Mouse (Mus musculus) heart, embryonic 15.5 days (tissue): Measurements from ENCODE around the gene Dlat. TPM values are rescaled to one million over a fixed set of nuclear protein-coding genes. Genes with fewer than 3 reads are reported as not detected.

Source experiments
- ATAC-seq: fragments of 200-750 bp; cut with Nextera tagmentation; replicated peaks from 2 replicates; pipeline ENCODE4 v1.8.0; 2017; ENCODE audit warnings: low read depth, moderate TSS enrichment; ENCODE audit not compliant: insufficient number of reproducible peaks, insufficient read depth, low FRiP score
- H3K27ac ChIP-seq: fragments of 300-500 bp; sonication (generic); 2 replicates; pipeline ENCODE4 v1.5.1; 2015; ENCODE audit warnings: mild to moderate bottlenecking, inconsistent platforms
- H3K27me3 ChIP-seq: fragments of 300-500 bp; sonication (generic); 2 replicates; pipeline ENCODE4 v1.6.1; 2015; ENCODE audit warnings: inconsistent platforms
- H3K36me3 ChIP-seq: fragments of 300-500 bp; sonication (generic); 2 replicates; pipeline ENCODE4 v1.6.1; 2015; ENCODE audit warnings: mild to moderate bottlenecking, inconsistent platforms
- H3K4me1 ChIP-seq: fragments of 300-500 bp; sonication (generic); replicated peaks from 2 replicates; pipeline ENCODE4 v1.6.1; 2015; ENCODE audit warnings: inconsistent platforms
- H3K4me2 ChIP-seq: fragments of 300-500 bp; sonication (generic); 2 replicates; pipeline ENCODE4 v1.6.1; 2015; ENCODE audit warnings: inconsistent platforms, mild to moderate bottlenecking, moderate library complexity
- H3K4me3 ChIP-seq: fragments of 300-500 bp; sonication (generic); 2 replicates; pipeline ENCODE4 v1.5.1; 2015; ENCODE audit warnings: mild to moderate bottlenecking, inconsistent platforms
- H3K9ac ChIP-seq: fragments of 300-500 bp; sonication (generic); 2 replicates; pipeline ENCODE4 v1.6.1; 2015; ENCODE audit warnings: mild to moderate bottlenecking, inconsistent platforms
- H3K9me3 ChIP-seq: fragments of 300-500 bp; sonication (generic); replicated peaks from 2 replicates; pipeline ENCODE4 v1.6.1; 2016; ENCODE audit warnings: inconsistent platforms
- WGBS: fragments of 180-500 bp; shearing (Covaris S2); methylation state at CpG from one replicate; pipeline ENCODE4 v1.1.7; 2015; ENCODE audit warnings: mixed read lengths; 5-methylcytosine and 5-hydroxymethylcytosine counted together
- polyA plus RNA-seq: library from polyadenylated mRNA; unstranded; fragments of >200 nt; fragmentation: Nextera tagmentation; extraction: Ambion mirVana; gene quantifications from 2 replicates; pipeline ENCODE4 v1.2.1, GENCODE M21; 2015

Dlat gene
- 125 and 140 TPM in 2 replicates for polyA plus RNA-seq

GRCm38 (mm10) chr9:50659392-50660217 is at the start of gene Dlat:
TSS of gene Dlat (minus strand) at chr9:50659780.
- Histone ChIP-seq H3K27me3 (no peaks in the 10 kb centered on the region), H3K36me3 (peaks cover 20% of the 10 kb centered on the region), H3K4me2 (peak within 1 kb of the TSS; percentile 87), H3K4me3 (peak within 1 kb of the TSS; percentile 83), H3K4me1 (peaks cover 12% of the 10 kb centered on the region), H3K27ac (peak within 1 kb of the TSS; percentile 92), H3K9me3 (no peaks in the 10 kb centered on the region), H3K9ac (peak within 1 kb of the TSS; percentile 87)
- peak; percentile 92 for ATAC-seq
- whole genome bisulfite sequencing: under 1% methylated on average over 63 of the region's 63 CpGs

DNA sequence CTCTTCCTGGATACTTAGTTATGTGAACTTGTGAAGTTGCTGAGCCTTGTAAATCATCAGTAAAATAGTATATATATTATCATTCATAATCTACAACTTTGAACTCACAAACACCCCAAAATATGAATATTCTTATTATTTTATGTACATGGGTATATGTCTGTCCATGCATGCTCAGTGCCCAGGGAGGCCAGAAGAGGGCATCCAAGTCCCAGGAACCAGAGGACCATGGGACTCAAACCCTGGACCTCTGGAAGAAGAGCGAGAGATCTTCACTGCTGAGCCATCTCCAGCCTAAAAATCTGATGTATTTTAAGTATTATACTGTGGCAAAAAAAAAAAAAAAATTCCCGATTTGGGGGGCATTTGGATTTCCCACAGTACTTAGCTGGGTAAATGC is 49.5 kb upstream of the Dlat start:
- Histone ChIP-seq H3K9ac (no peak overlapping the region), H3K27ac (no peak overlapping the region), H3K4me1 (0 out of 2 replicates have a peak, but pooled peaks cover 4% of the 10 kb centered on the region), H3K9me3 (no peaks in the 10 kb centered on the region), H3K36me3 (peaks cover 2% of the 10 kb centered on the region; the same call in 1 of the 2 replicates), H3K27me3 (no peaks in the 10 kb centered on the region), H3K4me2 (no peak overlapping the region), H3K4me3 (no peak overlapping the region)
- ATAC-seq: no peak
- WGBS: 20% methylated on average over 2 of the region's 2 CpGs

DNA sequence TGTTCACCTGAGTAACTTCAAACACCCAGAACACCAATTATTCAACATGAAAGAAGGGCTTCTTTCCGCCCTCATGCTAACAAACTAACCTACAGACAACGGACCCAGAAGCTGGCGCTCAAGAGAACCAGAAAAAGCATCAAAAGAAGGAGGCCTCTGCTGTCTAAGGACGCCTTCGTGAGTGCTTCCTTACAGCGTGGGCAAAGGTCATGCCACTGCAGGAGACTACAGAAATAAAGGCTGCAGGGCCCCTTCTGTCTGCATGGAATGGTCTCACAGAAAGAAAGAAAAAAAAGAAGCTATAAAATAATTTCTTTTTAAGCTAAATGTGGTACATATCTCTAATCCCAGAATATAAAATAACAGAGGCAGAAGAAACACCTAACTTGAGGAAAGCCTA is 45.3 kb upstream of the Dlat start:
- 70% methylated on average over 6 of the region's 6 CpGs for WGBS
- no peak overlapping the region for H3K27ac ChIP-seq
- H3K27me3 ChIP-seq: peaks cover 9% of the 10 kb centered on the region; the same call in 1 of the 2 replicates
- peaks cover 9% of the 10 kb centered on the region for H3K4me1 ChIP-seq
- H3K36me3 ChIP-seq: peaks cover 8% of the 10 kb centered on the region; the same call in 1 of the 2 replicates
- H3K9ac ChIP-seq: no peak overlapping the region
- H3K4me3 ChIP-seq: no peak overlapping the region
- no peak for ATAC-seq
- no peaks in the 10 kb centered on the region for H3K9me3 ChIP-seq
- H3K4me2 ChIP-seq: no peak overlapping the region

GRCm38 (mm10) chr9:50700921-50701691 is 41.5 kb upstream of the Dlat start:
- peak overlapping the region; percentile 53 for H3K27ac ChIP-seq
- 53% methylated on average over 11 of the region's 11 CpGs for WGBS
- H3K9ac ChIP-seq: no peak overlapping the region
- H3K9me3 ChIP-seq: no peaks in the 10 kb centered on the region
- H3K27me3 ChIP-seq: peaks cover 14% of the 10 kb centered on the region; the same call in 1 of the 2 replicates
- peak; percentile 53; the same call in 1 of the 2 replicates for ATAC-seq
- no peak overlapping the region for H3K4me3 ChIP-seq
- H3K36me3 ChIP-seq: peaks cover 8% of the 10 kb centered on the region; the same call in 1 of the 2 replicates
- H3K4me2 ChIP-seq: peak overlapping the region; percentile 15; the same call in 1 of the 2 replicates
- H3K4me1 ChIP-seq: peaks cover 32% of the 10 kb centered on the region

DNA sequence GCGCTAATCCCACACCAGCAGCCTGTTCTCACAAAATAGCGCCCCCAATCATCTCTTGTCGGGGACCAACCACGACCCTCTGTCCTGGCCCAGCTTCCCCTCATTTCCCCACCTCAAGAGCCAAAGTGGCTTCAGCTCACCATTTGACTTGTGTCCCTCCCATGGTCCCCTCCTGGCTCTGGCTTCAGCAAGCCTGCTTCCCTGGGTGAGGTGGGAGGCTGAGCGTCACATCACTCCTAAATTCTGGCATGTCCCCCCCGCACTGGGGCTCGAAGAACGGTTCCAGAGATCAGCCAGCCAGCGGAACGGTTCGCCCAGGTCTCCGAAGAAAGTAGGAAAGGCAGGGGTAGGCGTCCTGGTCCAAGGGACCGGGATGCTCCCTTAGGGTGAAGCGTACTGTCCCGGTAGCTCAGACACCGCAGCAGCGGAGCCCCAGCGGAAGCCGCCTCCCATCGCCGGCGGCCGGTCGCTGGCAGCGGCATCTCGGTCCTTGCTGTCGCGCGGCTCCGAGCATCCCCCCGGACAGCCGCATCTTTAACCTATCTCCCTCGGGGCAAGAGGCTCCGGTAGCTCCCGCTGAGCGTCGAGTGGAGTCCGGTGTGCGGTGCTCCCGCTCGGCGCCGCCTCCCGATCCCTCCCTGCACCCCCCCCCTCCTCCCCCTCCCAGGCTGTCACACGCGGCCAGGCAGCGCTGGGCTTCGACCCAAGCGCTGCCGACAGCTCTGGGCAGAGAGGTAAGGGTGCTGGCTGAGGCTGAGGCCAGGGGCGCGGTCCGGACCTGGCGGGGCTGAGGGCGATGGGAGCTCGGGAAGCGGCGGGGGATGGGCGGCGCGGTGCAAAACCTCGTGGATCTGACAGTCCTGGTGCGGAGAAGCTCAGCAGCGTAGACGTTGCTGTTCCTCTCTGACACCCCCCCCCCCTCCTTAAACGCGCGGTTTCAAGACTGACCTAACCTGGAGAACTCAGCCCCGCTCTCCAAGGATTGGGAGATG is 39.1 kb upstream of the Dlat start:
- ATAC-seq: peak; percentile 32; the same call in 1 of the 2 replicates
- under 1% methylated on average over 70 of the region's 70 CpGs for WGBS
- peaks cover 28% of the 10 kb centered on the region for H3K4me1 ChIP-seq

DNA sequence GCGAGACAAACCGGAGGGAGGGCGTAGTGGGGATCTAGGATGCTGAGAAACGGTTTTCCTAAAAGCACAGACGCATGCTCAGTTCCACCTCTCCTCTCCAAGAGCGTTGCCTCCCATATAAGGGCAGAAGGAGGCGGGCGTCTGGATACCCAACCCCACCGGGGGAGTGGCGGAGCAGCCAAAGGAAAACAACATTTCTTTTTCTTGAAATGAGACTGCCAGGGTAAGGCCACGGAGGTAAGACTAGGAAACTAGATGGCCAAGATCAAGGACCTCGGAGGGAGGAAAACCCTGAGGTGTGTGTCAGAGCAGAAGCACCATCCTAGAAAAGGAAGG is 38.1 kb upstream of the Dlat start:
- ATAC-seq: 0 out of 2 replicates have a peak, but pooled peaks have one; percentile 45

More for the DNA sequence above, 39.1 kb upstream of the Dlat start:
- H3K4me2 ChIP-seq: peak overlapping the region; percentile 99
- 0 out of 2 replicates have a peak overlapping the region, but pooled peaks have one; percentile 24 for H3K27ac ChIP-seq
- H3K4me3 ChIP-seq: peak overlapping the region; percentile 65
- peaks cover 14% of the 10 kb centered on the region; the same call in 1 of the 2 replicates for H3K27me3 ChIP-seq
- peak overlapping the region; percentile 58 for H3K9ac ChIP-seq
- H3K9me3 ChIP-seq: no peaks in the 10 kb centered on the region
- H3K36me3 ChIP-seq: peaks cover 16% of the 10 kb centered on the region

GRCm38 (mm10) chr9:50696851-50697705 is 37.5 kb upstream of the Dlat start:
- no peak overlapping the region for H3K27ac ChIP-seq
- peaks cover 14% of the 10 kb centered on the region; the same call in 1 of the 2 replicates for H3K27me3 ChIP-seq
- no peak for ATAC-seq
- H3K9me3 ChIP-seq: no peaks in the 10 kb centered on the region
- 0 out of 2 replicates have a peak overlapping the region, but pooled peaks have one; percentile 31 for H3K9ac ChIP-seq
- H3K4me1 ChIP-seq: peaks cover 28% of the 10 kb centered on the region
- H3K4me2 ChIP-seq: peak overlapping the region; percentile 99
- peak overlapping the region; percentile 35 for H3K4me3 ChIP-seq
- H3K36me3 ChIP-seq: peaks cover 8% of the 10 kb centered on the region; the same call in 1 of the 2 replicates
- 59% methylated on average over 12 of the region's 12 CpGs for whole genome bisulfite sequencing

More for the DNA sequence above, 38.1 kb upstream of the Dlat start:
- H3K4me2 ChIP-seq: peak overlapping the region; percentile 99
- peaks cover 12% of the 10 kb centered on the region for H3K36me3 ChIP-seq
- peak overlapping the region; percentile 35 for H3K4me3 ChIP-seq
- 0 out of 2 replicates have a peak overlapping the region, but pooled peaks have one; percentile 31 for H3K9ac ChIP-seq
- no peak overlapping the region for H3K27ac ChIP-seq
- WGBS: 3% methylated on average over 12 of the region's 12 CpGs
- H3K4me1 ChIP-seq: peaks cover 28% of the 10 kb centered on the region
- no peaks in the 10 kb centered on the region for H3K9me3 ChIP-seq
- H3K27me3 ChIP-seq: peaks cover 14% of the 10 kb centered on the region; the same call in 1 of the 2 replicates

DNA sequence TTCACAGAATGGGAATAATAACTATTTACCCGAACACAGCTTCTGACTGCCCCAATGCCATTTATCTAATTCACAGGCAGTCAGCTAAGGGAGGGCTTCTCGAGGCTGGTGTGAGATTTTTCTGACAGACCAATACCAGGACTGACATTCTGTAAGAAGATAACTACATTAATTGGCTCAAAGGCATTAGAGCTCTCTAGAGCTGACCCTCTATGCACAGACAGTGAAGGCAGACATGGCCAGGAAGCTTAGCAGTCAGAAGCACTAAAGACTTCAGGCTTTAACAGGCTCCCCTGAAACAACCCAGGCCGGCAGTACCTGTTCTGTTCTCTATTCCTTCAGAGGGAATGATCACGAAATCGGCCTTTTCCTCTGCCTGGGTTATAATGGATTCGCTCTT is 35.6 kb upstream of the Dlat start:
- no peak overlapping the region for H3K9ac ChIP-seq
- WGBS: 85% methylated on average over 6 of the region's 6 CpGs
- H3K4me1 ChIP-seq: peaks cover 22% of the 10 kb centered on the region
- H3K27me3 ChIP-seq: peaks cover 8% of the 10 kb centered on the region; the same call in 1 of the 2 replicates
- H3K36me3 ChIP-seq: peaks cover 8% of the 10 kb centered on the region; the same call in 1 of the 2 replicates
- ATAC-seq: no peak
- no peak overlapping the region for H3K27ac ChIP-seq
- no peak overlapping the region for H3K4me2 ChIP-seq
- H3K4me3 ChIP-seq: no peak overlapping the region
- H3K9me3 ChIP-seq: no peaks in the 10 kb centered on the region

- Histone ChIP-seq H3K4me2 (no peak overlapping the region), H3K4me1 (peaks cover 13% of the 10 kb centered on the region), H3K9me3 (no peaks in the 10 kb centered on the region), H3K4me3 (no peak overlapping the region), H3K27ac (no peak overlapping the region), H3K9ac (no peak overlapping the region), H3K27me3 (no peaks in the 10 kb centered on the region), H3K36me3 (peaks cover 8% of the 10 kb centered on the region; the same call in 1 of the 2 replicates)
- WGBS: 21% methylated on average over 10 of the region's 10 CpGs
- ATAC-seq: no peak
Measured at GRCm38 (mm10) chr9:50693631-50694030, 34.1 kb upstream of the Dlat start.
